Mouse (Mus musculus) lung, postnatal 36 days (tissue): Measurements from ENCODE around the gene Gm20388.
A peak's percentile ranks its signal among the peaks of the same experiment; 100 is the strongest.
"Not testable (repeated sequence)": the region's sequence is repeated elsewhere in the genome, so short reads cannot be mapped to it uniquely, and the experiment has no call there.

Experiments
- DNase-seq: peaks from one replicate; pipeline ENCODE4 v3.0.0; 2022; ENCODE audit warnings: mixed read lengths

Gm20388 gene

DNA sequence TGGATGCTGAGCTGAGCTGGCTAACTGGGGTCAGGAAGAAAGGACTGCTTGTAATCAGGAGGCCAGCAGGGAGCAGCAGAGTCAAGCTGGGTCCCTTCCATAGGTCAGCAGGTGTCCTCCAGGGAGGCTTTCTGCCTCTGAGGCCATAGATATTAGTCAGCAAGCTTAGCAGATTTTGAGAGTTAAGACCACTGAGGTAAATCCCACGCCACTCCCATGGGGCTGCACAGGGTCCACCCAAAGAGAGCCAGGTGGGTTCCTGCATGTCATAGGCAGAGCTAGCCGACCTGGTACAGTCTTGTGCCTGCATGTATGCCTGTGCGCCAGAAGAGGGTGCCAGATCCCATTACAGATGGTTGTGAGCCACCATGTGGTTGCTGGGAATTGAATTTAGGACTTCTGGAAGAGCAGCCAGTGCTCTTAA is 416.5 kb downstream of the Gm20388 start:
- peak; percentile 50 for DNase-seq

DNA sequence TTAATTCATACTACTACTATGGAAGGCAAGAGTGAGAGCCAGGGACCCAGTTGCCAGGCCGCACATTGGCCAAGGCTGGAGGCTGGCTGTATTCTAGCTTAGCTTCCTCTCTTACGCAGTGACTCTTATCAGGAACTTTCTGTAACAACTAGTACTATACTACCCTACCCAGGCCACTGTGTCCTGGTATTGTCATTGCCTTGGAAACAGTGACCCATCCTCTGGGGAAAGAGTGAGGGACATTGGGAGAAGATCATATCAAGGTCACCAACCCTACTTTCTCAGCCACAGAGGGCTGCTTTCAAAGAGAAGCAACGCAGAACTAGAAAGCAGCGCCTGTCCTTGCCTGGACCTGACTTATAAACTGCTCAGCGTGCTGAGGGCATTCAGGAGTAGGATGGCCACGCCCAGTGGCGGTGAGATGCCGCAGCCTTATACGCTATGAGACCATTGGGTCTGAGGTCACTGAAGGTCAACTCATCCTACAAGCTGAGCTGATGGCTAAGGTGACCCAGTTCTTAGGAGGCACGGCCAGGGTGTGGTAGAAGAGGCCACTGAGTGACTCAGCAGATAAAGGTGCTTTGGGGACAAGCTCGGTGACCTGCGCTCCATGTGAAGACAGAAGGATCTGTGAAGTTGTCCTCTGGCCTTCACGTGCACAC is 417.9 kb downstream of the Gm20388 start:
- DNase-seq = no peak

DNA sequence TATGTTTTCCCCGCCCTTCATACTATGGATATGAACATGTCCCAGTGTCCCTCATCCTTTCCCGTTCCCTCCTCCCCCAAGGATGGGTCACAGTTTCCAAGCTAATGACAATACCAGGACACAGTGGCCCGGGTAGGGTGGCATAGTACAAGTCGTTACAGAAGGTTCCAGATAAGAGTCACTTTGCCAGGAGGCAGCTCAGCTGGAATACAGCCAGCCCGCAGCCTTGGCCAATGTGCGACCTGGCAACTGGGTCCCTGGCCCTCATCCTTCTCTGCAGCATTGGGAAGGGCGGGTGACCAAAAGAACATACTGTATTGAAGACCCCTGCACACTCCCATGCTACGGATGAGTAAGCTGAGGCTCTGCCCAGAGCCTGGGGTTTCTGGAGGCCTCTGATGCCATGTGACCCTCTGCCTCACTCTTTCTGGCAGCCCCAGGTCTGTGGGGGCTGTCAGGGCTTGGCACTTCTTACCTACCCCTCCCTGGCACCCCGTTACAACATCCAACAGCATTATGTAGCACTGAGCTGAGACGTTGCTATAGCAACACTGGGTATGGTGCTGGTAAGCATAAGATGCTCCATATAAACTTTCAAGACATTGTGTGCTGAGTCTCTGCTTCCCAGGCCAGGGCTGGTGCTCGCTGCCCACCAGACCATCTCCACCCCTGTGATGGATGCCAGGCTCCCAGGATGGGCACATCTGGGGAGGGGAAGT is 418.5 kb downstream of the Gm20388 start:
- no peak for DNase-seq

DNA sequence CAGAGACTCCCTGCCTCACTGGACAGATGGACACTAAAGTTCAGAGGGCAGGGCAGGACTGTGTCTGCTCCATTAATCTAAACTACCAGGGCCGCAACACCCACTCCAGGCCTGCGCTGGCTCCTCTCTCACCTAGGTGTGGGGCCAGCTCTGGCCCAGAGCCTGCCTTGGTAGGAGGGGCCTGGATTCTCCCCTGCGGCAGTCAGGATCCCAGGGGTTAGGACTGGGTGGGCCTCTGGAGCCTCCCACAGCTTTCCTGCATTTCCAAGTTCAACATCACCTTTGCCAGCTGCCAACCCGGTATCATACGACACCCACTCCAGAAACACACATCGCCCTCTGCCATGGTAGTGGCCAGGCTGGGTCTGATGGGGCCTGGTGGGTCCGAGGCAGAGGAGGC is 420.4 kb downstream of the Gm20388 start:
- no peak for DNase-seq

DNA sequence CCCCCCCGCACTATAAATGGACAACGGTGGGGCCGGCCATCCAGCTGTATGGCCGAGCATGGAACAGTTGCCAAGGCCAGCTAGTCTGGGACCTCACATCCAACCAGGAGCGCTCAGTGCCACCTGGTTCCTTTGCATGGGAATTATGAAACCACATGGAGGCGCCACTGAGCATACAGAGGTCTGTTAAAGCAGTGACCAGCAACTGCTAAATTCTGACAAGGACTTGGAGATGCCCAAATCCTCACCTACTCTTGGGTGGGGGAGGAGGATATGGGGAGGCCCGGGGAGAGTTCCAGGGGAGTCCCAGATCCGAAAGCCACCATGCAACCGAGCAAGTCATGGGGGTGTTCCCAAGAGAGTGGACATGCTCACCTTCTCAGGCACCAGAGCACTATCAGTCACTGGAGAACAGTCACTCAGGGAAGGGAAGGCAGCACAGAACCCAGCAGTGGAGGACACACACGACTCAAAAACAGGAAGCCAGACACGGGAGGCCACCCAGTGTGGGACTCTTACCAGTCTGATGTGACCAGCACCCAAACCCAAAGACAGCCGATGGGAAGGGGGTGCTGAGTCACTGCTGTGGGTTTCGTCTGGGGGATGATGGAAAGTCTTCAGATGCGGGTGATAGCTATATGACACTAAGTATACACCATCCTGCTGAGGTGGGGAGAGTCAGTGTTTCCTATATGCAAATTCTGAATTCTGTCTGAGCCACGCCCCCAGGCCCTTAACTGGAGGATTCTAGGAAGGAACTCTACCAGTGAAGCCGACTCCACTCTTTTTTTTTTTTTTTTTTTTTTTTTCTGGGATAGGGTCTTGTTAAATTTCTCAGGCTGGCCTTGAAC is 422.0 kb downstream of the Gm20388 start:
- peak; percentile 40 for DNase-seq

DNA sequence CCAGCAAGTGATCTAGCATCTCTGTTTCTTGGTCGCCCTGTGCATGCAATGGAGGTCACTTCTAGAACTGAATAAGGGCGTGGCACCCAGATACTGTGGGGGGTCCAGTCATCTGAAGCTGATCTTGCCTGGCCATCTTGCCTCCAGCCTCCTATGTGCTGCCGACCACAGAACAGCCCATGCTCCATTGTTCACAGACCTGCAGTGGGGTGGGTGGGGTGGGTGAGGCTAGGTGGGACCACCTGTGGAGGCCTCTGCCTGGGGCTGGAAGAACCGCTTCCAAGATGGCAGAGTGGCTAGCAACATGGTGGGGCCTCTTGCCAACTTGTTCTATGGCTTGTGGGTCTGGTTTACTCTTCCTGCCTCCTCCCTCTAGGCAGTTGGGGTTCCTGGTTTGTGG is 423.0 kb downstream of the Gm20388 start:
- DNase-seq = no peak

DNA sequence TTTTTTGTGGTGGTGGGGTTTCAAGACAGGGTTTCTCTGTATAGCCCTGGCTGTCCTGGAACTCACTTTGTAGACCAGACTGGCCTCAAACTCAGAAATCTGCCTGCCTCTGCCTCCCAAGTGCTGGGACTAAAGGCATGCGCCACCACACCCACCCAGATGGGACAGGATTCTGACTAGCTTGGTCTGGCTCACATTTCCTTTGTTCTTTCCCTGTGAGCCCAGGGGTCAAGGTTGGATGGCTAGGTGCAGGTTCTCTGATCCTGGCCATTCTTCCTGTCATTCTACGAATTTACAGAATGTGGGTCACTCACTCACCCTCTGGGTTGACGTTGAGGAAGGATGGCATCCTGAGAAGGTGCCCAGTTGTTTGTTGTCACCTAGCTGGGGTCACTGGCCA is 423.6 kb downstream of the Gm20388 start:
- DNase-seq = not testable (repeated sequence)

DNA sequence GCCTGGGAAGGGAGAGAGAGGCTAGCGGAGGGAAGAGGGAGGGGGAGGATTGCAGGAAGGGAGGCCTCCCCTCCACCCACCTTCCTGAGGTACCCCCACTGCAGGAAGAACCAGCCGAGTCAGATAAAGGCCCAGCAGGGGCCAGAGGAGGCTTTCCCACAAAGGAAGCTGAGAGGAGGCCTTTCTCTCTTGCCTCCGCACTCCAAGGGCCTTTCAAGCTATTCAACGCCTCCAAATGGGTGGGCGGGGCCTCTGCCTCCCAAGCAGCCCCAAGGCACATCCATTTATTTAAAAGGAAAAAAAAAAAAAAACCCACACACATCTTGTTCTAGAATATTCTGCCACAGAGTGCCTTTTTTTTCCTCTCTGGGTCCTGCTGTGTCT is 424.2 kb downstream of the Gm20388 start:
- DNase-seq = peak; percentile 35

DNA sequence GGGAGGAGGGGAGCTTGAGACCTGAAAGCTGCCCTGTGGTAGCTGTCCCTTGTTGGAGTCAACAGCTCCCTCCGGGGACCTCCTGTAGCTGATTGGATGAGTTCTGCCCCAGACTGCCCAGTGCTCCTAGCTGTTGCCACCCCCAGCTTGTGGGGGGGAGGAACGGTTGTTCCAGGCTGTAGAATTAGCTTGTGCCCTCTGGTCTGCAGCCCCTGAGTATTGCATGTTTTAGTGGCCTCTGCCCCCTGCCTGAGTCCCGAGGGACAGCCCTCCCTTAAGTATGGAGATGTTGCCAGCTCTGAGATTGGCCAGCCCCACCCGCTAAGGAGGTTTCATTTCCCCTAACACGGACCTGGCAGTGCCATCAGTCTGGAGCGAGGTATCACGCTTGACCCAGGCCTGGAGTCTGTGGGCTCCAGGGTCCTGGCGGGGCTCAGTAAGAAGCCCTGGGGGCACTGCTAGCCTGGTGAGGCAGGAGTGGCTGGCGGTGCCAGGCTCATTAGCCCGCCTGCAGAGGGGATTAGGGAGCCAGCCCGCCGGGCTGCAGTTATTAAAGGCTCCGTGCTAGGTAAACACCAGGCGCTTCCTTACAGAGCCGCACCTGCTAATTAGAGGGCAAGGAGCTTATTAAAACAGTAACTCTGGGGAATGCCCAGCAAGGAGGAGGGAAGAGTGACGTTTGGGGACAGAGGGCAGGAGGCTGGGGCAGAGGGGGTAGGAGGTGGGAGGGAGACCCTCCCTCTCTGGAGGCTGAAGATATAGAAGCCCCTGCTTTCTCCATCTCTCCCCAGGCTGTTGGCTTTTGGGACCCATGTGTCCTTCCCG is 424.8 kb downstream of the Gm20388 start:
- peak; percentile 54 for DNase-seq

DNA sequence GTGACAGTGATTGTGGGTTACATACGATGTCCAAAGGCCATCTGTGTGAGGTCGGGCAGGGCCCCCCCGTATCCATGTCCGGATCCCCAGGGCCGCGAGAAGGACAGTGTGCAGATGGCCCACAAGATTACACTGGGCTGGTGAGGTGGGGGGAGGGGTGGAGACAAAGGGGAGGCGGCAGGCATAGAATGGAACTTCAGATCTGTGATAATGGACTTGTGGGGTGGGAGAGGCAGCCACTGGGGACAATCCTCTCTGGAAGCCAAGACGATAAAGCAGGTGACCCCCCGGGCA is 425.4 kb downstream of the Gm20388 start:
- peak; percentile 35 for DNase-seq

DNA sequence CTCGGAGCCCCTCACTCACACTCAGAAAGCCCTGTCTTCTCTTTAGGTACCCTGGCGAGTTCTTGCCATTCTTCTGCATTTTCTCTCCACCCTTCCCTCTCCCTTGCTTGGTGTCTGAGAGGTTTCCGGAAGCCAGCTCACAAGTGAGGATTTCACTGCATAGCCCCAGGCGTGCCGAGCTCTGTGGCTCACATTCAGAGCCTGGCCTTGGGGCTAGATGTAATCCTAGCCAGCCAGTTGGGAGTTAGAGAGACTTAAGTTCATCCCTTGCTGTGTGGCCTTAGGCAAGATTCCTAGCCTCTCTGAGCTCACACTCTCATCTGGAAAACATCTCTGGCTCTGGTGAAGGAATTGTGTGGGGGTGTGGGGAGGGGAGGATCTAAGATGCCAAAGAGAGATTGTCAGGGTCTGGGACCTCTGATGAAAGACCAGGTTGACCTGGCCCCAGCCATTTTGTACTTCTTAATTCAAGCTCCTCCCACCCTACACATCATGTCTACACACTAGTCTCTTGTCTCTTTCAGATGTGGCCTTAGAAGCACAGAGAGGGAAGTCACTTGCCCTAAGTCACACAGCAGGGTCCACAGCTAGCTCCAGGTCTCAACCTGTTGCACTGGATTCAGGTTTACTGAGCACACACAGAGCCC is 426.4 kb downstream of the Gm20388 start:
- no peak for DNase-seq

DNA sequence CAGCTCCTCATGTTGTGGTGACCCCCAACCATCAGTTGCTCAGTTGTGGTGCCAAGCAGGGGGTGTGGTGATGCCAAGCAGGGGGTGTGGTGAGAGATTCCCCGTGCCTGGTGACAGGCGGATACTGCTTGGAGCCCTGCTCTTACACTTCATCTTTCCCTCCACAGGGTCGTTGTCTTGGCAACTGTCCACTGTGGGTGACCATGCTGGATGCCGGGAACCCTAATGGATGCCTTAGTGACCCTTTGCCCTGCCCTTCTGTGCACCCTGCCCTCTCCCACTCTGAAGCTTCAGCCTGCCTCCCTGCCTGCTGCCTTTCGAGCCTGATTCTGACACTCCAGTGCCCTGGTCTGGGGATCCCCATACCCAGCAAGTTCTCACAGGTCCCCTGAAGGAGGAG is 427.0 kb downstream of the Gm20388 start:
- DNase-seq = no peak

DNA sequence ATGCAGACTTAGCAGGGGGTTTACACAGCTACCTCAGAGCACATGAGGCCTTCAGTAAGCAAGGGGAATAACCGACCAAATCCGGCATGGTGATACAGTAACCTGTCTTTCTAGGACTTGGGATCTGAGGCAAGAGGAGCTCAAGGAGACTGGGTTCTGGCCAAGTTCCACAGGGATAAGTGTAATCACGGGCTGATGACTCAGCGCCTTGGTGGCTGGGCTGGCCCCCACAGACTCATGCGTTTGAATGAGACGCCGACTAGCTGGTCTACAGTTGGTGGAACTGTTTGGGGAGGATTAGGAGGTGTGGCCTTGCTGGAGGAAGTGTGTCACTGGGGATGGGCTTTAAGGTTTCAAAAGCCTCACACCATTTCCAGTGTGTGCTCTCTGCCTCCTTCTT is 428.0 kb downstream of the Gm20388 start:
- DNase-seq = peak; percentile 56

DNA sequence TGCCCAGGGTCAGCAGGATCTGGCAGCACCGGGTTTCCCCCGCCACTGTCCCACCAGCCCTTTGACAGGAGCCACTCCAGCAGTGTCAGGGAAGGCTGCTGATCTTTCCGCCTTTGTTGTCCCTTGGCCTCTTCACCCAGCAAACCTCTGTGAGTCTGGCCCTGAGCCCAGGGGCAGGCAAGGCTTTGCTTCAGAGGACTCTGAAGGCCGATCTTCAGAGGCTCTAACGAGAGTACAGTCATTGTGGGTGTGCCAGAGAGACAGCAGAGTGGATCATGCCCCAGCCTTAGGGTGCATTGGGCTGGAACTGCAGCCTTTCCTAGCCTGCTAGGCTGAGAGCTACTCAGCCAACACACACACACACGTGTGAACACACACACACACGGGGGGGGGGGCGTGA is 429.1 kb downstream of the Gm20388 start:
- DNase-seq = no peak

DNA sequence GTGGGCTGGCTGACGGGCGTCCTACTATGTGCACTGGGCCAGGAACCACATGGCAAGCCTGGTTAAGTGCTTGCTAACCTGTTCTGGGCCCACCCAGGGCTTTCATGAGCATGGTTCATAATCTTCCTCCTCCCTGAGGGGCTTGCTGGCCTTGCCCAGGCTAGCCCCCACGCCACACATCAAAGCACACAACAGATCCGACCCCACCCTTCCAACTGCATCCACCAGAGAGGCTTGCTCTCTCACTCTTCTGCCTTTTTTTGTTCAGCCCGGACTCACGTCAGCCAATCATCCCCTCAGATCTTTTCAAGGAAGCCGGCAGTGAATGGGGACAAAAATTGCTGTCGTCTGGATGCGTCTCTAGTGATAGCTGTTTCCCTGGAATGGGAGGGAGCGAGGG is 430.5 kb downstream of the Gm20388 start:
- no peak for DNase-seq

DNA sequence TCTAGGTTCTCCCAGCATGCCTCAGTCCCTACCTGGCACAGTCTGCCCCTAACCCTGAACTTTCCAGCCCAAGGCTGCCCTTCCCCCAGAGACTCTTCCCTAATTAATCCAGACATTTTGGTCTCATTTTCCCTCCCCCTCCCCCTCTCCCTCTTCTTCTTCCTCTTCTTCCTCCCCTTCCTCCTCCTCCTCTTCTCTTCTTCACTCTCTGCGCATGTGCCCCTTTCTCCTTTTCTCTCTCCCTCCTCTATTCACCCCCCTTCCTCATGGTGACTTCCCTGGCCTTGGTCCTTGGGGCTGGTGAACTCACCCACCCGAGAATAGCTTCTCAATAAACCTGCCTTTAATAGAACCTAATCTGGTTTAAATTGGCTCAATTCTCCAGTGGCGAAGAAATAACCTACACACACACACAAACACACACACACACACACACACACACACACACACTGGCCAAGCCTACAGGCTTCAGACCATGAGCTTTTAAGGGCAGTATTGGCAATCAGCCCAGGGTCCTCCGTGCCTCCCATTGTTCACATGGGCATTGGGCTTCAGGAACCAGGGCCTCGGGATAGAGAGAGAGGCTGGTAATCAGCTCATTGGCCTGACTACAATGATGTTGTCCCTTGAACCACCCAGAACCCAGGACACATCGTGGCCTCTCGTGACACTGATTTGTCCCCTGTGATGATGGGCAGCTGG is 432.4 kb downstream of the Gm20388 start:
- peak; percentile 59 for DNase-seq

DNA sequence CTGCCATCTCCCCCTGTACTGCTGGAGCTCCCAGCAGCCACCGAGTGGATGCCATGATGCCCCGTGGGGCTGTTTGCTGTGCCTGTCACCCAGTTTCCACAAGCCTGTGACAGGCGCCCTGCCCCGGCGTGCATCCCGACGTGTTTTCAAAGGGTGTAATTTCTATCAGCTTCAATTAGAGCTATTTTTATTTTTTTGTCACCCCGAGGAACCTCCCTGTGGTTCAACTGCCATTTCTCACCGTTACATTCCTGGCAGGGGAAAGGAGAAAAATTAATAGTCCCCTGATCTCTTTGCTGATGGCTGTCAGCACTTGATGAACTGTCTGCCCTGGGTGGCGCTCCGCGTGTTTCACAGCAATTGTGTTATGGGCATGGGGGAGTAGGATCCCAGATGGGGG is 432.9 kb downstream of the Gm20388 start:
- no peak for DNase-seq

DNA sequence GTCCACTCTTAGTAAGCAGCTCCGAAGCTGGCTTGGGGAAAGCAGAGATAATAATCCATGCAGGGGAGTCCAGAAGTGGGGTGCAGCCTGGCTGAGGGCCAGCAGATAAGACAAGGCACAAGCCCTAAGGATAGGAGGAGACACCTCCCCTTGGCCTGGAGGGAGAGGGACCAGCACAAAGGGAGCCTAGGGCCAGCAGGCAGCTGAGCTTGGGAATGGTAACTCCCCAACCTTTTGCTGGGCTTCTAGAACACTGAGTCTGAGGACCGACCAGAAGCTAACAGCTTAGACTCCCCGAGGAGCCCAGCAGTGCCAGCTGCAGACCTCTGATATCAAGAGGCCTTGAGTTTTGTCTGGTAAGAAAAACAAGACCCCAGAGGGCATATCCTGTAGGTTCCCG is 433.5 kb downstream of the Gm20388 start:
- no peak for DNase-seq

DNA sequence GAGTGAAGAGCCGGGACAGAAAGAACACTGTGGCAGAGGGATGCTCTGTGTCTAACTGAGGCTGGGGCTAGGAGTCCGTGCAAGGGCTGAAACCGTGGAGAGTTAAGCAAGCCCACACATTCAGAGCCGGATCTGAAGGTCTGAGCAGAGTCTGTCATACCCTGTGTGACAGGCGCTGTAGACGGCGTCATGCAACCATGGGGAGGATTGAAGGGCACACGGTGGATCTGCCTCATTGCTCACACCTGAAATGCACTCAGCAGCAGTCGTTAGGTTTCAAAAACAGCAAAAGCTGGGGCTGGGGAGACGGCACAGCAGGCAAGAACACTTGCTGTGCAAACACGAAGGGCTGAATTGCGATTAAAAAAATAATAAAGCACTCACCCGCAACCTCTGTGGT is 433.9 kb downstream of the Gm20388 start:
- no peak for DNase-seq

DNA sequence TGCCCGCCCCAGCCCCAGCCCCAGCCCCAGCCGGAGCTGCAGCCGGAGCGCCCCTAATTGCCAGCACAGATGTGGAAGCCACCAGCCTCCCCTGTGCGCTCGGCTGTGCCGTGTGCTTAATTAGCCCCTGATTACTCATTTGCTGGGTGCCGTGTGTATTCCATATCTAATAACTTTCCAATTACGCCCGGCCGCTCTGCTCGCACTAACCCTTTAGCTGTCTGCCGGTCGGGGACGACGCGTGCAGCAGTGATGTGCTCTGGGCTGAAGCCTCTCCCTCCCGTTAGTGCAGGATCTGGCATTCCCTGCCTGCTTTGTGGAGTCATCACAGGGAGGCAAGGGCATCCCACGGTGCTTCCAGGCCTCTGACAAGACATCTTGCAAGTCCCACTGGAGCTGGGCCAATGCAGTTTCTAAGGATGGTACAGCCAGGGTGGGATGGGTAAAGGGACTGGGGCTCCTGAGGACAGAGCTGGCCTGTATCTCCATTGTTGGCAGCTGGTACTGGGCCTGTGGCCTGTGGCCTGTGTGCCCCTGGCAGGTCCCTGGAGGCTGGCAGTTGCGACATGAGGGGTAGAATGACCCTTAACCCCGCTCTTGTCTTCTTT is 437.2 kb downstream of the Gm20388 start:
- no peak for DNase-seq

DNA sequence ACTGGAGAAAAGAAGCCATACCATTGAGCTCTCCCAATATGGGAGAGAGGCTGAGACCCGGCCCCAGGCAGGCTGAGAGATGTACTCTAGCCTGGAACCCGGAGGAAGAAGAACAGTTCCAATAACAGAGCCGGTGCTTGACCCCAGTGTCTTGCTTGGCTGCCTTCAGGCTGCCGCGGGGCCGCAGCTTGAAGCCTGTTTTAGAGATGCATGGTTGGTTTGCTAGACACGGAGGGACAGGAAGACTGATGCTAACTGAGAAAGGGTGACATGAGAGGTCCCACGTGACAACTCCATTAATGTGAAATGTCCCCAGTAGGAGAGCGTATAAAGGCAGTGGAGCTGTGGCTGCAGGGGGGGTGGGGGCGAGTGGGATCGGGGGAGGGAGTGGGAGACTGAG is 438.3 kb downstream of the Gm20388 start:
- no peak for DNase-seq
